Mouse (Mus musculus) ovary, postnatal 10 days (tissue): ENCODE results near the gene E330034G19Rik.
"Not testable (repeated sequence)": the region's sequence is repeated elsewhere in the genome, so short reads cannot be mapped to it uniquely, and the experiment has no call there.

Experiments used
- DNase-seq: peaks from one replicate; pipeline ENCODE4 v3.0.0; 2022; ENCODE audit warnings: low spot score

E330034G19Rik gene

DNA sequence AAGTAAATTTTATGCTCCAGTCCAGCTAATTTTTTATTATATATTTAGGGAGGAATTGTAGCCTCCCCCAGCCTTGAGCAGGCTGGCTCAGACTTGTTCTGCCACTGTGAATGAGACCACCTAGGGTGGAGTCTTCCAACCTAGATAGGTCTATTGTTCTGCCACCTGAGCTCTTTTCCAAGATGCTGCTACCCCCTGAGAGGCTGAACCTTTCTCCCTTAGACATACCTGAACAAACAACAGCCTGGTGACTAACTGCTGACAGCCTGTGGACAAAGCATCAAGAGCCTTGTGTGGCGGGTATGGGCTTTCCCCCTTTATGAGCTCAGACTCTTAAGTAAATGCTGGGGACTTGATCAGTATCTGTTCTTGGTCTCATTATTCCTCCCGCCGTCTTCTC is 54.0 kb downstream of the E330034G19Rik start:
- DNase-seq, result not testable (repeated sequence)

DNA sequence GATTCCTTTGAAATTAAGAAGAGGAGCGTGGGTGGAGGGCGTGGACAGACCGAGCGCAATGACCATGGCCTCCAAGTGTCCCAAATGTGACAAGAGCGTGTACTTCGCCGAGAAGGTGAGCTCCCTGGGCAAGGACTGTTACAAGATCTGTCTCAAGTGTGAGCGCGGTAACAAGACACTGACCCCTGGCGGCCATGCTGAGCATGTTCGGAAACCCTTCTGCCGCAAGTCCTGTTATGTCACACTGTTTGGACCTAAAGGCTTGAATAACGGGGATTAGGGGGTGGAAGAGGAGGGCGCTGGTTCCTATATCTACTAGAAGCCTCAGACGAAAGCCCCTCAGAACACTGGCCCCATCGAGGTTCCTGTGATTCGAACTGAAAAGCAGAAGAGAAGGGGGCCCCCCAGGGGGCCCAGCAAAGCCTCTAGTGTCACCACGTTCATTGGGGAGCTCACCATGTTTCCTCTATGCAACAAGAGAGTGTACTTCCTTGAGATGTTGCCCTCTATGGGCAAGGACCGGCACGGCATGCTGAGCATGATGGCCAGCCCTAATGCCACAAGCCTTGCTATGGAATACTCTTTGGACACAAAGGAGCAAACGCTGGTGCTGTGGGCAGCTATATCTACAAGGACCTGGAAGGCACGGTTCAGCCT is 65.4 kb downstream of the E330034G19Rik start:
- no peak for DNase-seq
